Mouse (Mus musculus) neutrophil, adult 65 days (primary cell): Measurements from ENCODE around the gene Zfp541. TPM values are rescaled to one million over a fixed set of nuclear protein-coding genes. Genes with fewer than 3 reads are reported as not detected.

Experiments used
- total RNA-seq: library from RNA; stranded (reverse); gene quantifications from 2 replicates; pipeline ENCODE4 v1.2.4, GENCODE M21; 2023

Zfp541 gene
- total RNA-seq: 0.50 and 0.66 TPM in 2 replicates

DNA sequence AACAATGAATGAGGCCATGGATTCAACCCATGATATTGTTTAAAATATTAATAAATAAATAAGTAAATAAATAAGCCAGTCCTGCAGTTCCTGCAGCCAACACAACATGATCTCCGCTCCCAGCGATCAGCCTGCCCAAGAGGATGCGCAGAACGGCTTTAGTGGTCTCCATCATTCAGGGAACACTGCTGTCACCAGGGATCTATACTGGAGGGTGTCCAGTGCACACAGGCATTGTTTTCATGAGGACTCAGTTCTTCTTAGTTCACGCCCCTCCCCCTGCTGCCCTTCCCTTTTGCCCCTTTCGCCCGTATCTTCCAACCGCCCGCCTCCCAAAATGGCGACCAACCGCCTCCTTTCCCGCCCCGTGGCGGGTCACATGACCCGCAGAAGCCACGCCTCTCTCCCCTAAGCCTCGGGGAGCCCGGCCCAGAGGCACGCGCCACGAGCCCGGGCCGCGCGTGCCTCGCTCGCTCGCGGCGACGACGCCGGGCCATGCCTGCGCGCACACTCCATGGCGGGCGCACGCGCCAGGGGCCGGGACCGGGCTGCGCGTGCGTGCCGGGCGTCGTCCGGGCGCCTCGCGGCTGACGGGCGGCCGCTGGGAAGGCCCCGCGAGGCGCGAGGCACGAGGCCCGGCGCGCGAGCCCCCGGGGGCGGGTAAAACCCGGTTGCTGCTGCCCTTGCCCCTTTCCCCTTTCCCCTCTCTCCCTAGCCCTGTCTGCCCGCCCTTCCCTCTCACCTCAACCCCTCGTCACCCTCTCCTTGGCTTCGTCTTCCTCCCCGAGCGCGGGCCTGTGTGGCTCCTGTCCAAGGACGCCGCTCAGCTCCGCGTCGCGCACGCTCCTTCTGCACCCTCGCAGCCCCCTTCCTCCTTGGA lies at the start of gene Zfp541:
TSS of gene Zfp541 (plus strand) at position 596 of the 880 bp plus-strand sequence.

DNA sequence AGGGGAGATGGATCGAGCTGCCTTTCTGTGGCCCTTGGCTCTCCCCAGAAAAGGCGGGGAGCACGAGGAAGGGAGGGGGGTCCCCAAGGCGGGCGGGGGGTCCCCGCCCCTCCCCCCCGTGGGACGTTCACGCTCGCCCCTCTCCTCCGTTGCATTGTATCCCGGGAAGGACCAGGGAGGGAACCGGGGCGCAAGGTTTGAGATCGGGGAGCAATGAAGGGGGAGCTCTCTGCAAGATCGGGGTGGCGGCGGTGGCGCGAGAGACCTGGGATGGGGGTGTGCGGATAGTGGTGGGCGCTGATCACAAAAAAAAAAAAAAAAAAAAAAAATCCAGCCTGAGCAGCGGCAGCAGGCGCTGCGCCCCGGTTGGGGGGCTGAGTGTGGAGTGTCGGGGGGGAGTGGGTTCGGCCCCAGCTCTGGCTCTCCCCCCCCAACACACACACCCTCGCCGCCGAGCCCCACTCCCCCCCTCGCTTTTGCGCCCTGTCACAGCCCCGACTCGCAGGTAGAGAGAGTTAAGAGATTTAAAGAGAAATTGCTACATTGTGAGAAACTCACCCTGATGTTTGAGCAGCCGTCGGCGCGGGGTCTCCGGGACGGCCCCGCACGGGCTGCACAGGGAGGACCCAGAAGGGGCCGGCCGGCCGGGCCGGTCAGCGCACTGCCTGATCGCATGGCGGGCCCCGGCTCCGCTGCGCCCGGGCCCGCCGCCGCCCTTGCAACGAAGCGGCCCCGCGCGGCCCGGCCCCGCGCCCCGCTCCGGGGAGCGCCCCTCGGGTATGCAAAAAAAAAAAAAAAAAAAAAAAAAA lies 14.1 kb upstream of the Zfp541 start, which contains the start of gene Bicra:
TSS of gene Bicra (minus strand) at position 584 of the 809 bp plus-strand sequence.

DNA sequence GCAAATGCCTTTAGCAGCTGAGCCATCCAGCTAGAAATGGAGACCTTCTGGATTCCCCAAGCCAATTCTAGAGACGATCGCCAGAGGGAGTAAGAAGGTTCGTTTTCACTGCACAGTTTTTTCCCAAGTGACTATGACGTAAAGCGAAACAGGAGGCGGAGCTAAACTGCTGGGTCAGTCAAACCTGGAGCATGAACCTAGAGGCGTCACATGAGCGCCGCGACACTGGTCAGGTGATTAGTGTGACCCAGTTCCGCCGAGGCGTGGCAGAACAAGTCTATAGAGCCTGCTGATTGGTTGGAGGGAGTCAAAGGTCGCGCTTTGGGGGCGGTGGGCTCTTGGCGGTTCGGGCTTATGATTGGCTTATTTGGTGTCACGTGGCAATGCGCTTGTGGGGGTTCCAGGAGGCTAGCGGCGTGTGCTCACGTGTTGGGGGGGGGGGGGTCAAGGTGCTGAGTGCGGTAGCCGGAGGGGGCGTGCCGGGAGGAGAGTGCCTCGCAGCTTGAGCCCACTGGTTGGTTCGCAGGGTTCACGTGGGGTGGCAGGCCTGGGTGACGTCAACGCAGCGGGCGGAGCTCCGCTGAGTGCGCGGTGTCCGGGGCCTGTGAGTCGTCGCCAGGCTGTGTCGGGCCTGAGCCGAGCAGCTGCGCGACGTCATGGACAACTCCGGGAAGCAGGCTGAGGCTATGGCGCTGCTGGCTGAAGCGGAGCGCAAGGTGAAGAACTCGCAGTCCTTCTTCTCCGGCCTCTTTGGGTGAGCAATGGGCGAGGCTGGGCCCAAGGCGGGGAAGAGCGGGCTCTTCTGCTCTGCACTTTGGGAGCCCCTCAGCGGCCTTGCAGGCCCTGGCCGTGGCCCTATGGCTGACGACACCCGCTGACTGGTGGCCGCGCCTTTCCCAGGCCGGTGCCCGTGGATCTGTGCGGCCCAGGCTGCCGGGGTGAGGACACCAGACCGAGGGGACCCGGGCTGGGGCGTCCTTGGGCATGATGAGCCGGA lies 36.7 kb downstream of the Zfp541 start, which contains the start of gene Napa:
TSS of gene Napa (plus strand) at position 438 of the 997 bp plus-strand sequence.

DNA sequence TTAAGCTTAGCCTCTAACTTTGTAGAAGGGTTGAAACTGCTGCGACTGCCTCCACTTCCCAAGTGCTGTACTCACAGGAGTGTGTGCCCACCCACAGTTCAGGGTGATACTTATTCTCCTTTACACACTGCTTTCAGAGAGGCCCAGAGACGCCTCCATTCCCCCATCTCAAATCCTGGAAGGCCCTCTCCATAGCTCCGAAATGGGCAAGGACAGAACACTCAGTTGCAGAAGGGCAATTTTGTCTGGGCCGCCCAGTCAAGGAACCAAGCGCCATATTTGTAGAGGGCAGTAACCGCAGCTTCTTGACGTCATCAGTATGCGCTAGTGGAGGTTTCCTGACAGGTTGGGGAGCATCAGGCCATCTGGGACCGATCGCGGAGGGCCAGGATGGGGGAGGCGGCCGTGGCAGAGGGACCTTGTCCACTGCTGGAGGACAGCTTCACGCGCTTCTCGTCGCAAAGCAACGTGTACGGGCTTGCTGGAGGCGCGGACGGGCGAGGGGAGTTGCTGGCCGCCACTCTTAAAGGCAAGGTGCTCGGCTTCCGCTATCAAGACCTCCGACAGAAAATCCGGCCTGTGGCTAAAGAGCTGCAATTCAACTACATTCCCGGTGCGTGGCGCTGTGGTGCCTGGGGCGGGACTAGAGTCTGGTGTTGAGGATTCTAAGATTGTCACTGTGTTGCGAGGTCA lies 58.1 kb downstream of the Zfp541 start, which contains the start of gene Kptn:
TSS of gene Kptn (plus strand) at position 327 of the 693 bp plus-strand sequence.

DNA sequence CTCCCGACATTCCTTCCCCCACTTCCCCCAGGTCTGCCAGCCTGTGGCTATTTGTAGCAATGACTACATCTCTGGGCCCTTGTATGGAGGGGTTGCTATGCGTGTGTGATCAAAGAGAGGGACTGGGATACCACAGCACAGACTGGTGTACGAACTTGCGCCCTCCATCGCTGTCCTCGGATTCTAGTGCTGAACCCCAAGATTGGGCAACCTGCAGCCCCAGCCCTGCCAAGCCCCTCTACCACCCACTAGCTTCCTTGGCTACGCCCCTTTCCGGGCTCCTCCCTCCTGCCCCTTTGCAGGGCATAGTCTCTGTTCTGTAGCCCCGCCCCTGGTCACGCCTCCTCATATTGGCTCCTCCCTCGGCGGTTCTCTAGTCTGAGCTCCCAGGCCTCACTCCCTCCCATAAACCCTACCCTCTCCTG lies 67.8 kb downstream of the Zfp541 start, which contains the start of gene Slc8a2:
TSS of gene Slc8a2 (plus strand) at position 406 of the 425 bp plus-strand sequence.

Other genes with a start within 250 kb of the Zfp541 start
- gene Obox6, start 222.1 kb upstream of the Zfp541 start, total RNA-seq: not detected in 2 replicates
- gene Crx, start 181.8 kb upstream of the Zfp541 start, total RNA-seq: not detected in 2 replicates
- not detected in 2 replicates for gene Crxos, start 179.2 kb upstream of the Zfp541 start, total RNA-seq
- gene Selenow, start 139.4 kb upstream of the Zfp541 start, total RNA-seq: 15.2 and 15.5 TPM in 2 replicates
- gene Nop53, start 115.7 kb upstream of the Zfp541 start, total RNA-seq: 148 and 177 TPM in 2 replicates
- gene Ehd2, start 94.2 kb upstream of the Zfp541 start, total RNA-seq: 0.14 TPM in 1 of 2 replicates, not detected in the other
- gene Bicra, start 13.9 kb upstream of the Zfp541 start, total RNA-seq: 28.1 and 31.4 TPM in 2 replicates
- 246 and 292 TPM in 2 replicates for gene Napa, start 36.6 kb downstream of the Zfp541 start, total RNA-seq
- 14.9 and 15.4 TPM in 2 replicates for gene Kptn, start 58.1 kb downstream of the Zfp541 start, total RNA-seq
- gene Slc8a2, start 68.0 kb downstream of the Zfp541 start, total RNA-seq: 0.13 and 0.14 TPM in 2 replicates
- gene Meis3, start 113.3 kb downstream of the Zfp541 start, total RNA-seq: 0.66 TPM in 1 of 2 replicates, not detected in the other
- 17.9 and 21.1 TPM in 2 replicates for gene Dhx34, start 160.2 kb downstream of the Zfp541 start, total RNA-seq
- gene C5ar2, start 182.3 kb downstream of the Zfp541 start, total RNA-seq: 25.9 and 27.4 TPM in 2 replicates
- 567 and 627 TPM in 2 replicates for gene C5ar1, start 197.7 kb downstream of the Zfp541 start, total RNA-seq
- gene Inafm1, start 211.8 kb downstream of the Zfp541 start, total RNA-seq: 12.8 and 16.8 TPM in 2 replicates
- 232 and 320 TPM in 2 replicates for gene Ccdc9, start 225.0 kb downstream of the Zfp541 start, total RNA-seq
- gene Bbc3, start 246.6 kb downstream of the Zfp541 start, total RNA-seq: 31.3 and 38.9 TPM in 2 replicates